Mouse (Mus musculus): ENCODE results near the gene Rgsl1. TPM values are rescaled to one million over a fixed set of nuclear protein-coding genes. Genes with fewer than 3 reads are reported as not detected.
"Not testable (repeated sequence)": the region's sequence is repeated elsewhere in the genome, so short reads cannot be mapped to it uniquely, and the experiment has no call there.

Rgsl1 gene
- polyA plus RNA-seq, 1 experiment = 6.0 TPM

- H3K4me3 ChIP-seq (ENCODE audit: insufficient read depth, low read length) = no peak overlapping the region
- H3K27ac ChIP-seq (ENCODE audit: insufficient read depth, low read length) = no peak overlapping the region
- TF ChIP-seq CTCF (IDR thresholded peaks at IDR 0.05; ENCODE audit: extremely low read depth, insufficient read depth, low read length) (no peak), POLR2A (IDR thresholded peaks at IDR 0.05; ENCODE audit: extremely low read depth, insufficient read depth, low read length) (no peak)
- H3K4me1 ChIP-seq (ENCODE audit: control insufficient read depth, insufficient read depth, low read length) = no peaks in the 10 kb centered on the region
Measured at GRCm38 (mm10) chr1:153785608-153786007, 58.3 kb downstream of the Rgsl1 start.

DNA sequence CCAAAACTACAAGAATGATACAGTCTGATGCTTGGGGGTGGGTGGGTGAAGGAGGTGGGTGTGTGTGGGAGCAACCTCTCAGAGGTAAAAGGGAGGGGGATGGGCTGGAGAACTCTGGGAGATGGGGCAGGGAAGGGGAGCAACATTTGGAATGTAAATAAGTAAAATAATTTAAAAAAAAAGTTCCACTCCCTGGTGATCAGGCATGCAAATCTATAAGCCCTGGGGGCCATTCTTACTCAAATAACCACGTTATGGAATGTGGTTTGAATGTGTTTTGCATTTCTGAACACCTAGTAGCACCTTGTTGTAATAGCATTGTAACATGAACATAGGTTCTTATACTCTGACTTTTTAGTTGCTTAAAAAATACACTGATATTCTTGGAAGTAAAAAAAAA, 60.6 kb downstream of the Rgsl1 start:
- H3K27ac ChIP-seq (ENCODE audit: insufficient read depth, low read length) = no peak overlapping the region
- TF ChIP-seq POLR2A (IDR thresholded peaks at IDR 0.05; ENCODE audit: extremely low read depth, insufficient read depth, low read length) (no peak), CTCF (IDR thresholded peaks at IDR 0.05; ENCODE audit: extremely low read depth, insufficient read depth, low read length) (no peak)
- no peak overlapping the region for H3K4me3 ChIP-seq (ENCODE audit: insufficient read depth, low read length)
- H3K4me1 ChIP-seq (ENCODE audit: control insufficient read depth, insufficient read depth, low read length) = no peaks in the 10 kb centered on the region

- H3K4me1 ChIP-seq (ENCODE audit: control insufficient read depth, insufficient read depth, low read length) = no peaks in the 10 kb centered on the region
- H3K27ac ChIP-seq (ENCODE audit: insufficient read depth, low read length) = no peak overlapping the region
- no peak overlapping the region for H3K4me3 ChIP-seq (ENCODE audit: insufficient read depth, low read length)
- TF ChIP-seq CTCF (IDR thresholded peaks at IDR 0.05; ENCODE audit: extremely low read depth, insufficient read depth, low read length) (no peak), POLR2A (IDR thresholded peaks at IDR 0.05; ENCODE audit: extremely low read depth, insufficient read depth, low read length) (no peak)
Measured at GRCm38 (mm10) chr1:153778205-153778604, 65.7 kb downstream of the Rgsl1 start.

DNA sequence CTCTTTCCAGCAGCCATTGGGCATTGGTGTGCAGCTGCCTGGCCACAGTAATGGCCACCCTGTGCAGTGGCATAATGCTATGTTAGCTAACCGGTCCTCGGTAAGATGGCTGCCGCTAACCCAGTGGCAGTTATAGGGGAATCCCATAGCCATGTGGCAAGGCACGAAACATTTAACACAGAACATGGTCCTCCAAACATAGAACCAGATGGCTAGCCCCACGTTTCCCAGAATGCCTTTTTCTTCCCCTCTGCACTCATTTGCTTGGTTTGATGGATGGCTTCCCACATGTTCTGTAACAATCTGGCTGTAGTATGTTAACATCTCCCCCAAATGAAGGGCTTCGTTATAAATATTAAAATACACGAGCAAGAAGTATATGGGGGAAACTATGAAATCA, 67.7 kb downstream of the Rgsl1 start:
- Histone ChIP-seq H3K27ac (ENCODE audit: insufficient read depth, low read length) (no peak overlapping the region), H3K4me1 (ENCODE audit: control insufficient read depth, insufficient read depth, low read length) (no peaks in the 10 kb centered on the region), H3K4me3 (ENCODE audit: insufficient read depth, low read length) (no peak overlapping the region)
- no peak for TF ChIP-seq CTCF (IDR thresholded peaks at IDR 0.05; ENCODE audit: extremely low read depth, insufficient read depth, low read length)
- no peak for TF ChIP-seq POLR2A (IDR thresholded peaks at IDR 0.05; ENCODE audit: extremely low read depth, insufficient read depth, low read length)

- Histone ChIP-seq H3K4me1 (ENCODE audit: control insufficient read depth, insufficient read depth, low read length) (no peaks in the 10 kb centered on the region), H3K27ac (ENCODE audit: insufficient read depth, low read length) (no peak overlapping the region), H3K4me3 (ENCODE audit: insufficient read depth, low read length) (no peak overlapping the region)
- TF ChIP-seq POLR2A (IDR thresholded peaks at IDR 0.05; ENCODE audit: extremely low read depth, insufficient read depth, low read length) (no peak), CTCF (IDR thresholded peaks at IDR 0.05; ENCODE audit: extremely low read depth, insufficient read depth, low read length) (no peak)
Measured at GRCm38 (mm10) chr1:153775174-153775573, 68.8 kb downstream of the Rgsl1 start.

GRCm38 (mm10) chr1:153770776-153771167, 73.2 kb downstream of the Rgsl1 start:
- Histone ChIP-seq H3K4me1 (ENCODE audit: control insufficient read depth, insufficient read depth, low read length) (no peaks in the 10 kb centered on the region), H3K27ac (ENCODE audit: insufficient read depth, low read length) (no peak overlapping the region), H3K4me3 (ENCODE audit: insufficient read depth, low read length) (no peak overlapping the region)
- no peak for TF ChIP-seq POLR2A (IDR thresholded peaks at IDR 0.05; ENCODE audit: extremely low read depth, insufficient read depth, low read length)
- no peak for TF ChIP-seq CTCF (IDR thresholded peaks at IDR 0.05; ENCODE audit: extremely low read depth, insufficient read depth, low read length)

DNA sequence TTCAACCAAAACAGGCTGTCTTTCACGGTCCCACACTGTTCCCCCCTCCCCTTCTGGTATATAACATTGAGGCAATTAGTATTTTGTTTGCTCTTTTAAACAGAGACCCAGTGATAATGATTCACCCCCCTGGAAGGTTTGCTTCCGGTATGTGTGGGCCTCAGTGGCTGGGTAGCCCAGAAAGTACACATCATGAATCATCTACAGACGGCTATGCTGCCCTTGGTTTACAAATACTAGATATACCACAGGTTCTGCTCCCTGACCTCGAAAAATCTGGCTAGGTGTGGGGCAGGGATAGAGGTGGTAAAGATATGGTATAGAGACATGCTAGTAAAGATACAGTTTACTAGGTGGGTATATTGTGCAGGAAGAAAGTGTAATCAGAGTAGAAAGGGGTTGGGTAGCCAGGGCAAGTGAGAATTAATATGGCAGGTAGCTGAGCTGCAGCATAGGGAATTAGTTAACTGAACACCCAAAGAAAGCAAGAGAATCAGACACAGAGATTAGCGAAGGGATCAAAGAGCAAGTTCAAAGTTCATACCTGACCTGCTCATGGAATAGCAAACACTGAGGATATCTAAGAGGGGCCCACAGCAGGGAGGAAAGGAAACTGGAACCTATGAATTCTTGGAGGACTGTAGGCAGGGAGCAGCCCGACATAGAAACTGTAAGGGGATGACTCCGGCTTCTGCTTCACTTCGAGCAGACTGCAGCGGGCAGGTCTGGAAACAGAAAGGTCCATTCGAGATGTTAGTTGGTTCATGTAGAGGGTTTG, 73.8 kb downstream of the Rgsl1 start:
- Histone ChIP-seq H3K27ac (ENCODE audit: insufficient read depth, low read length) (no peak overlapping the region), H3K4me1 (ENCODE audit: control insufficient read depth, insufficient read depth, low read length) (no peaks in the 10 kb centered on the region), H3K4me3 (ENCODE audit: insufficient read depth, low read length) (no peak overlapping the region)
- TF ChIP-seq POLR2A (IDR thresholded peaks at IDR 0.05; ENCODE audit: extremely low read depth, insufficient read depth, low read length) (no peak), CTCF (IDR thresholded peaks at IDR 0.05; ENCODE audit: extremely low read depth, insufficient read depth, low read length) (no peak)

GRCm38 (mm10) chr1:153769571-153769970, 74.4 kb downstream of the Rgsl1 start:
- H3K4me3 ChIP-seq (ENCODE audit: insufficient read depth, low read length); H3K4me1 ChIP-seq (ENCODE audit: control insufficient read depth, insufficient read depth, low read length): not testable (repeated sequence)

DNA sequence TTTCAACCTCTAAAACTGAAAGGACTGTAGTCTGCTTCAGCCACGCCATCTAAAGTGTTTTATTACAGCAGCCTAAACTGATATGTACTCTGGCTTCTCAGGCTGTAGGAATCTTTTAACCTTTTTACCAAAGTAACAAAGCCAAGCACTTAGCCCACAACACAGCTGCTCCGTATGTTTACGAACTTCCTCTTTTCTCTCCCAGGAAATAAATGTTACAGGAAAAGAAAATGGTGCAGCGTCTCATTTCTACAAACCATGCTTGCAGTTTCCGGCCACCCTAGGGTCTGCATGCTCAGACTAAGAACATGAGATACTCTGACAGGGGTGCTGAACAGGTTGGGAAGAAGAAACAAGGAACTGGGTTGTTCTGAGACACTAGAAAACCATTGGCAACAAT, 75.5 kb downstream of the Rgsl1 start:
- Histone ChIP-seq H3K4me1 (ENCODE audit: control insufficient read depth, insufficient read depth, low read length) (no peaks in the 10 kb centered on the region), H3K27ac (ENCODE audit: insufficient read depth, low read length) (no peak overlapping the region), H3K4me3 (ENCODE audit: insufficient read depth, low read length) (no peak overlapping the region)
- no peak for TF ChIP-seq CTCF (IDR thresholded peaks at IDR 0.05; ENCODE audit: extremely low read depth, insufficient read depth, low read length)
- no peak for TF ChIP-seq POLR2A (IDR thresholded peaks at IDR 0.05; ENCODE audit: extremely low read depth, insufficient read depth, low read length)

More at GRCm38 (mm10) chr1:153769571-153769970, 74.4 kb downstream of the Rgsl1 start:
- H3K27ac ChIP-seq (ENCODE audit: insufficient read depth, low read length) = not testable (repeated sequence)

DNA sequence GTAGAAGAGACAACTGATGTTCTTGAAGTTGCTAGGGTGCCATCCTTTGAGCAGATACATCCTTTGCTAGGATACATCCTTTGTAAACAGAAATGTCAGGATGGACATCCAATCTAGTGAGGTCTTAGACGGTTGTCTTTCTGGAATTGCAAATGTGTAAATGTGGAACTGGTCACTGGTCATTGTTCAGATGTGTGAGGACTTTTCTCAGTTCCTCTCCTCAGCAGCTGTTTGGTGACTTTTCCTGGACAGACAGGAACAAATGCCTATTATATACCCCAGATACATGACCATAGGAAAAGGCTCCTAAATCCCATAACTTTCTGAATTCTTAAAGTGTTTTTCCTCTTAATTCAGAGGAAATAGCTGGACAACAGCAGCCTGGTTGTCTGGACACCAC, 76.7 kb downstream of the Rgsl1 start:
- no peaks in the 10 kb centered on the region for H3K4me1 ChIP-seq (ENCODE audit: control insufficient read depth, insufficient read depth, low read length)
- H3K4me3 ChIP-seq (ENCODE audit: insufficient read depth, low read length) = no peak overlapping the region
- H3K27ac ChIP-seq (ENCODE audit: insufficient read depth, low read length) = no peak overlapping the region
- TF ChIP-seq POLR2A (IDR thresholded peaks at IDR 0.05; ENCODE audit: extremely low read depth, insufficient read depth, low read length) = no peak
- TF ChIP-seq CTCF (IDR thresholded peaks at IDR 0.05; ENCODE audit: extremely low read depth, insufficient read depth, low read length) = no peak

Measured in cortical plate, adult 2 months (tissue).